Mouse (Mus musculus) stomach, embryonic 16.5 days (tissue): ENCODE measurements at regions not wholly inside any gene's neighbourhood (a gene's known extent, or its start where the extent isn't known, plus 50 kb on each side); places are given as distances from the start of the nearest gene placed in this dataset.

Experiments
- ATAC-seq: fragments of 200-750 bp; cut with Nextera tagmentation; 2 replicates; pipeline ENCODE4 v1.8.0; 2017; ENCODE audit warnings: moderate number of reproducible peaks, moderate TSS enrichment; ENCODE audit not compliant: insufficient read depth, low FRiP score
- H3K27ac ChIP-seq: fragments of 300-500 bp; sonication (generic); 2 replicates; pipeline ENCODE4 v1.5.1; 2014; ENCODE audit warnings: low read length
- H3K27me3 ChIP-seq: fragments of 300-500 bp; sonication (generic); 2 replicates; pipeline ENCODE4 v1.6.1; 2014; ENCODE audit warnings: low read length, control low read depth, mixed read lengths; ENCODE audit not compliant: control insufficient read depth, insufficient read depth
- H3K36me3 ChIP-seq: fragments of 300-500 bp; sonication (generic); 2 replicates; pipeline ENCODE4 v1.6.1; 2014; ENCODE audit warnings: low read length; ENCODE audit not compliant: control insufficient read depth, insufficient read depth
- H3K4me1 ChIP-seq: fragments of 300-500 bp; sonication (generic); 2 replicates; pipeline ENCODE4 v1.6.1; 2014; ENCODE audit warnings: low read length, control low read depth, mixed read lengths; ENCODE audit not compliant: control insufficient read depth, insufficient read depth
- H3K4me2 ChIP-seq: fragments of 300-500 bp; sonication (generic); 2 replicates; pipeline ENCODE4 v1.6.1; 2014; ENCODE audit warnings: low read depth, low read length, mixed read lengths
- H3K4me3 ChIP-seq: fragments of 300-500 bp; sonication (generic); replicated peaks from 2 replicates; pipeline ENCODE4 v1.5.1; 2014; ENCODE audit warnings: mild to moderate bottlenecking, low read length
- H3K9ac ChIP-seq: fragments of 300-500 bp; sonication (generic); 2 replicates; pipeline ENCODE4 v1.6.1; 2014; ENCODE audit warnings: low read length
- H3K9me3 ChIP-seq: fragments of 300-500 bp; sonication (generic); replicated peaks from 2 replicates; pipeline ENCODE4 v1.6.1; 2016; ENCODE audit warnings: low read length, control low read depth; ENCODE audit not compliant: control insufficient read depth
- WGBS: fragments of 180-500 bp; shearing (Covaris S2); extraction: QIAGEN DNeasy Blood & Tissue Kit; methylation state at CpG from one replicate; pipeline ENCODE4 v1.1.7; 2014; 5-methylcytosine and 5-hydroxymethylcytosine counted together

DNA sequence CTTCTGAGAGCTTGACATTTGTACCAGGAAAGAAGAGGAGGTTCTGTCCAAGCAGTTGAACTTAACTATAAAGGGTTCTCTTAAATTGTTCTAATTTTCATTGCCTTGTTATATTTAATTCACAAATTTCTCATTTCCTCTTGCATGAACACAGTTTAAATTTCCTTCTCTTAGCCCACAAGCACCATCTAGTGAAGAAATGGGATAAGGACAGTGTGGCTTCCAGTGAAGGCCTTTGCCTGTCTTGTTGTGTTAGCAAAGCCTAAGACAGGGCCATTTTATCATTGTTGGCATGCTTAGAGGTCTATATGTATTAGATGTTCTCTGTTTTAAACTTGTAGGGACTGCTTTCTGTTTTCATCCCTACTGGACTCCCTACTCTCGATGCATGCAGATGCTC lies 110.0 kb upstream of the Paip1 start:
- Histone ChIP-seq H3K27ac (no peak overlapping the region), H3K9me3 (no peaks in the 10 kb centered on the region), H3K4me2 (no peak overlapping the region), H3K9ac (no peak overlapping the region), H3K4me3 (no peak overlapping the region), H3K4me1 (no peaks in the 10 kb centered on the region), H3K36me3 (no peaks in the 10 kb centered on the region), H3K27me3 (no peaks in the 10 kb centered on the region)
- ATAC-seq: no peak
- WGBS: 82% methylated on average over 1 of the region's 1 CpGs

DNA sequence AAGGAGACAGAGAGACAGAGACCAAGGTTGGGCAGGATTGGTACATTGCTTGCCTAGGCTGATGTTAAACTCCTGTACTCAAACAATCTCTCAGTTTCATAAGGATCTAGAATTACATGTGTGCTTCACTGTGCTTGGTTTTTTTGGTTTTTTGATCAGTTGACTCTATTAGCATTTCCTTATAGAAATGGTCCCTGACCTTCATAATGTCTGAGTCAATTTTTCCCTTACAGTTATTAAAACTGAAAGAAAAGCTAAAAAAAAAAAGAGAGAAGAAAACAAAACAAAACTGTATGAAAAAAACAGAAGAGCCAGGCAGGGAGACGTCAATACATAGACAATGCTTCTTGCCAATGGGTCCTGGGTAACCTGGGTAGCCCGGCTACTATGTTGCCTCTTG lies 102.9 kb upstream of the Paip1 start:
- no peaks in the 10 kb centered on the region for H3K4me1 ChIP-seq
- H3K4me3 ChIP-seq: no peak overlapping the region
- 82% methylated on average over 2 of the region's 2 CpGs for WGBS
- H3K27me3 ChIP-seq: no peaks in the 10 kb centered on the region
- H3K27ac ChIP-seq: no peak overlapping the region
- no peaks in the 10 kb centered on the region for H3K9me3 ChIP-seq
- ATAC-seq: no peak
- no peak overlapping the region for H3K4me2 ChIP-seq
- H3K36me3 ChIP-seq: no peaks in the 10 kb centered on the region
- H3K9ac ChIP-seq: no peak overlapping the region

GRCm38 (mm10) chr13:119326877-119327625 lies 101.3 kb upstream of the Paip1 start:
- no peaks in the 10 kb centered on the region for H3K27me3 ChIP-seq
- H3K36me3 ChIP-seq: no peaks in the 10 kb centered on the region
- ATAC-seq: no peak
- no peaks in the 10 kb centered on the region for H3K9me3 ChIP-seq
- H3K27ac ChIP-seq: no peak overlapping the region
- H3K4me1 ChIP-seq: no peaks in the 10 kb centered on the region
- no peak overlapping the region for H3K9ac ChIP-seq
- H3K4me3 ChIP-seq: no peak overlapping the region
- 80% methylated on average over 5 of the region's 5 CpGs for WGBS
- no peak overlapping the region for H3K4me2 ChIP-seq

DNA sequence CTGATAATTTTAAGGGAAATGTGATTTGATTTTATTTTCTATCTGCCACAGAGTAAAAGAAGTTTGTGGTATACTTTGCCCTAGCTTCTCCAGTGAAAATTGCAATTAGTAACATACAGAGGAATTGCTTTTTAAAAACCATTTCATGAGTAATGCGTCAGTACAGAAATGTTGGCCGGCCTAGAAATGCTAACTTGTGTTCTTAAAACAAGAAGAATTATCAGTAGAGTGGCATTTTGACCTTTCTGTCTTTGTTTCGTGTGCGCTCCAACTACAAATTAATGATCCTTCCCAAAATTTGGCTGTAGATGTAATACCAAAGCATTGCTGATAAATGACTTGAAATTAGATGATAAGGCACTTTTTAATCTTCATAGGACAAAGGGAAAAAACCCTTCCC lies 99.7 kb upstream of the Paip1 start:
- WGBS: 61% methylated on average over 4 of the region's 4 CpGs
- Histone ChIP-seq H3K4me3 (no peak overlapping the region), H3K4me2 (no peak overlapping the region), H3K36me3 (no peaks in the 10 kb centered on the region), H3K9me3 (no peaks in the 10 kb centered on the region), H3K4me1 (no peaks in the 10 kb centered on the region), H3K27ac (no peak overlapping the region), H3K9ac (no peak overlapping the region), H3K27me3 (no peaks in the 10 kb centered on the region)
- no peak for ATAC-seq

DNA sequence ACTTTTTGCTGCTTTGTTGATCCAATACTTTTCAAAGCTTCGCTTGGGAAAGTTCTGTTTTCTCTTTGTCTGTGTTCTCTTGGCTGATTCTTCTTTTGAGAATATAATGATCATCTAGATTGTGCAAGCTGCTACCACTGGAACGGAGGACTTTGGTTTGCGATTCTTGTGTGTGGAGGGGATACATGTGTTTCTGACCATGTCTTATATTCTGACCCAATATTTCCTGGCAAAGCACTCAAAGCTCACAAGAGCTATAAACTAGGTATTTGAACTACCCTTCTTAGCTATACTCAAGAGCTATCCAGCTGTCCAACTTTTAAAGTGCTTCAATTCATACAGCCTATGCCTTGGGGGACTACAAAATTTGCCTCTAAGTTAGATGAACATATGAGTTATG lies 96.6 kb upstream of the Paip1 start:
- H3K27me3 ChIP-seq: no peaks in the 10 kb centered on the region
- WGBS: 91% methylated on average over 3 of the region's 3 CpGs
- no peak overlapping the region for H3K27ac ChIP-seq
- no peaks in the 10 kb centered on the region for H3K4me1 ChIP-seq
- ATAC-seq: no peak
- H3K4me2 ChIP-seq: no peak overlapping the region
- H3K36me3 ChIP-seq: no peaks in the 10 kb centered on the region
- no peaks in the 10 kb centered on the region for H3K9me3 ChIP-seq
- no peak overlapping the region for H3K4me3 ChIP-seq
- H3K9ac ChIP-seq: no peak overlapping the region

DNA sequence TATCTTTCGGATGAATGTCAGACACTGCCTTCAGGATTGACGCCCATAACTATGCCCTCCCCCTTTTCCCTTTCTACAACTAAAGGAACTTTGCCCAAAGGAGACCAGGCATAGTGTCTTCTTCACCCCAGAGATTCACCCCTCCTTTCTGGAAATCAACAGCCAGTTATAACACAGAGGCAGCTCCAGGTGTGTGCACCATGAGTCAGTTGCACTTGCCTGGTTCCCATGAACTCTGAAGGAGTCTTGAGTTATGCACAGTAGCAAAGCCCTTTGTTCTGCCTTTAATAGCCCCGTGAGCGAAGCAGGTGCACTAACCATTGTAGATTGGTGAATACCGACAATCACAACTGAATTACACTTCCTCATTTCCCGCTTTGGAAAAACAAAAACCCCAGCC lies 94.5 kb upstream of the Paip1 start:
- Histone ChIP-seq H3K9ac (no peak overlapping the region), H3K9me3 (no peaks in the 10 kb centered on the region), H3K27ac (no peak overlapping the region), H3K4me2 (no peak overlapping the region), H3K36me3 (no peaks in the 10 kb centered on the region), H3K4me1 (no peaks in the 10 kb centered on the region), H3K27me3 (no peaks in the 10 kb centered on the region), H3K4me3 (no peak overlapping the region)
- WGBS: 77% methylated on average over 6 of the region's 6 CpGs
- ATAC-seq: no peak

- no peak overlapping the region for H3K4me3 ChIP-seq
- H3K4me1 ChIP-seq: no peaks in the 10 kb centered on the region
- no peak overlapping the region for H3K27ac ChIP-seq
- no peaks in the 10 kb centered on the region for H3K27me3 ChIP-seq
- no peak overlapping the region for H3K4me2 ChIP-seq
- ATAC-seq: no peak
- H3K9me3 ChIP-seq: no peaks in the 10 kb centered on the region
- no peaks in the 10 kb centered on the region for H3K36me3 ChIP-seq
- 79% methylated on average over 5 of the region's 5 CpGs for WGBS
- no peak overlapping the region for H3K9ac ChIP-seq
These were observed 90.5 kb upstream of the Paip1 start for GRCm38 (mm10) chr13:119337861-119338260.

- H3K4me1 ChIP-seq: no peaks in the 10 kb centered on the region
- H3K4me2 ChIP-seq: no peak overlapping the region
- H3K36me3 ChIP-seq: no peaks in the 10 kb centered on the region
- no peaks in the 10 kb centered on the region for H3K27me3 ChIP-seq
- no peak for ATAC-seq
- WGBS: 54% methylated on average over 5 of the region's 5 CpGs
- no peaks in the 10 kb centered on the region for H3K9me3 ChIP-seq
- no peak overlapping the region for H3K9ac ChIP-seq
- H3K27ac ChIP-seq: no peak overlapping the region
- no peak overlapping the region for H3K4me3 ChIP-seq
These were observed 89.4 kb upstream of the Paip1 start for GRCm38 (mm10) chr13:119339016-119339415.

DNA sequence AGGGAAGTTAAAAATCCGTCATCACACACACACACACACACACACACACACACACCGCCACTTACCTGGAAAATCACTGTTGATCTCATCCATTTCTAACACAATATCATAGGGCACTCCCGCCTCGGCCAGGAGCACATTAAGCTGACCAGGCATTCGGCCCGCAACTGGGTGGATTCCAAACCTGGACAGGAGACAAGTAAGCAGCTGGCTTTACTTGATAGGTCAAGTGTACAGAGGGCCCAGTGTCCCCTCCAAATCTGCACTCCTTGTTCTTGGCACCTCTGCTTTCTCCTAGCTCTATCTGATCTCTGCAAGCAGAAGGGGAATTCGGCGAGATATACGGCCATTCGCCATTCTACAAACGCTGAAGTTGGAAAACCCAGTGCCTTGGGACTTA lies 88.6 kb upstream of the Paip1 start:
- no peaks in the 10 kb centered on the region for H3K27me3 ChIP-seq
- no peak overlapping the region for H3K27ac ChIP-seq
- no peak overlapping the region for H3K9ac ChIP-seq
- no peaks in the 10 kb centered on the region for H3K36me3 ChIP-seq
- no peaks in the 10 kb centered on the region for H3K4me1 ChIP-seq
- no peak overlapping the region for H3K4me3 ChIP-seq
- ATAC-seq: no peak
- no peaks in the 10 kb centered on the region for H3K9me3 ChIP-seq
- no peak overlapping the region for H3K4me2 ChIP-seq
- 87% methylated on average over 11 of the region's 11 CpGs for WGBS
